Mouse (Mus musculus) heart, postnatal 4 days (tissue): ENCODE results near the gene Cacna1s. TPM values are rescaled to one million over a fixed set of nuclear protein-coding genes. Genes with fewer than 3 reads are reported as not detected.

Source experiments
- DNase-seq: peaks from one replicate; pipeline ENCODE4 v3.0.0; 2021
- total RNA-seq, 2 experiments: library from RNA; stranded (reverse); gene quantifications; 2 replicates each; pipeline ENCODE4 v1.2.3; 2021

Cacna1s gene
- total RNA-seq, result 1 to 10 TPM; 1.2 to 1.8 TPM

DNA sequence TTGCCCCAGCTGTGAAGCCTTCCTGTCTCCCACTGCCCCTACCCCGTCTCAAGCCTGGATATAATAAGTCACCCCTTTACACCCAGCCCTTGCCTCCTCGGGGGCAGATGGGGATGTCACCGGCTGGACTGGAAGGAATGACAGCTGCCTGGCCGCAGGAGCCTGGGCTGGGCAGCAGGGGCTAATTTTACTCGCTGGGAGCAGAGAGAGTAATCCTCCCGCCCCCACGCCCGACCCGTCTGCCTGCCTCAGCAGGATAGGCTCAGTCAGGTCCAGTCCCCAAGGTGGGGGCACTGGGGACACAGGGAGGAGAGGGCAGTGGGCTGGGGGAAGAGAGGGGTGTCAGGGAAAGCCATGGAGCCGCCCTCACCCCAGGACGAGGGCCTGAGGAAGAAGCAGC is at the start of gene Cacna1s:
Gene Cacna1s (plus strand): TSS at position 204 of the 400 bp plus-strand sequence.
- peak; percentile 17 for DNase-seq

DNA sequence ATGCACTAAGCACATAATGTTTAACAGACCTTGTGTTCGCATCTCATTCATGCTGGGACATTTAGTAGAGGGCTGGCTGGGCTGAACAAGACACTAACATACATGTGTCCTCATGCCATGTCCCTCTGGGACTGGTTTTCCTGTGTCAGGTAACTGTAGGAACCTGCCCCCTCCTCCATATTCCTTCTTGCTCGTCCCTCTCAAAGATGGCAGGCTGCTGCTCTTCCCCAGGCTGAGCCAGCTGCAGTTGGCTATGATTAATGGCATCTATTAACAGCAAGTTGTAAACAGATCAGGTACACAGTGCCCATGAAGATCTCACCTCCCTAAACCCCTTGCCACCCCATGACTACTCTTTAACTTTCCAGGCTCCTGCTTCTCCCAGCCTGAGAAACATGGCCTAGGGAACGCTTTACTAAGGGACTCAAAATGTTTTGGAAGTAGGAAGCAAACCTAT is 46.2 kb upstream of the Cacna1s start, which contains the start of gene Igfn1:
Gene Igfn1 (minus strand): TSS at position 51 of the 457 bp plus-strand sequence.
- no peak for DNase-seq

DNA sequence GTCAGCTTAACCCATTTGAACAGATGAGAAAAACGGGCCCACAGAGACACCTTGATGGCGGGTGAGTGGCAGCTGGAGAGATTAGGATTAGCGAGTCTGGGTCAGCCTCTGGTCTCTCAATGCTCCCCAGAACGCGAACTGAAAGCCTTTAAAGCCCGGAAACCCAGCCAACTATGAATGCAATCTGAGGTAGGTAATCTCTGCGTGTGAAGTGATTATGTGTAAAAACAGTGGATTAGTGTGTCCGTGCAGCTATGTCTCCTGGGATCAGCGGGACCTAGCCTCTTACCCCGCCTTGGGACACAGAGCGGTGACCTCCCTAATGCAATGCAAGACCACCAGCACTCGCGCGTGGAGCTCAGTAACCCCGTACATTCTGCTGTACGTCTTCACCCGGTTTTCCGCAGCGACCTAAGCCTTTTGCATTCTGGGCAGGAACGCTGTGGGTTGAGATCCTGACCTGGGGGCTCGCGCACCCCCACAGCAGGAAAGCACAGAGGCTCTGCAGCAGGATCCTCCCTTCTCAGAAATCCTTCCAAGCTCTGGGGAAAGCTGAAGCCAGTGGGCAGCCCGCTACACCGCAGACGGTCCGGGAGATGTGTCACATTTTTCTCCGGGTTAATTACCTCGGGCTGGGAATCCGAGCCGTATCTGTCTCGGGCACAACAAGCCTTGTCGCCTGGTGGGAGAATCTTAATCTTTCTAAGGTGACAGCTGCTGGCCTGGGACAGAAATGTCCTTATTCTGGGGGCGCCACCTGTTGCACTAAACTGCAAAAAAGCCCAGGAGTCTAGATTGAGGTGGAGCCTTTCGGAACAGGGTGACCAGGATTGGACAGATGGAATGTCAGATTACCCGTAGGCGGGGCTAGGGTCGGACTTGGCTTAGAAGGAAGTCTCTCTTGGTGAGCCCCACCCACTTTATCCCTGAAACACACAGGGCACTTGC is 45.1 kb upstream of the Cacna1s start, which contains the start of gene Tmem9:
Gene Tmem9 (plus strand): TSS at position 940 of the 948 bp plus-strand sequence.
- peak; percentile 71 for DNase-seq

DNA sequence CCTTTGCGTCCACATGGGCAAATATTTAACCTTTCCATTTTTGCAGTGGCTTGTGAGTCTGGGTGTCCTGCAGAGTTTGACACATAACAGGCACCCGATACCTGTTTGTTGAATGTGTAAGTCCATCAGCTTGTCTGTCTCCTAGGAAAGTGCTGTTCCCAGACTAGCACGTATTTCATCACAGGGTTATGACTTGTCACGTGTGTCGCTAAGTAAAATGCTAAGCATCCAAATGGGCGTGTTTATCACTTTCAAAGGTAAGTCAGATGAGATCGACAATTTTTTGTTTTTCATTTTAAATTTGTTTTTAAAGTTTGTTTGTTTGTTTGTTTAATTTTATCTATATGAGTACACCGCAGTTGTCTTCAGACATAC is 44.4 kb upstream of the Cacna1s start:
- no peak for DNase-seq

DNA sequence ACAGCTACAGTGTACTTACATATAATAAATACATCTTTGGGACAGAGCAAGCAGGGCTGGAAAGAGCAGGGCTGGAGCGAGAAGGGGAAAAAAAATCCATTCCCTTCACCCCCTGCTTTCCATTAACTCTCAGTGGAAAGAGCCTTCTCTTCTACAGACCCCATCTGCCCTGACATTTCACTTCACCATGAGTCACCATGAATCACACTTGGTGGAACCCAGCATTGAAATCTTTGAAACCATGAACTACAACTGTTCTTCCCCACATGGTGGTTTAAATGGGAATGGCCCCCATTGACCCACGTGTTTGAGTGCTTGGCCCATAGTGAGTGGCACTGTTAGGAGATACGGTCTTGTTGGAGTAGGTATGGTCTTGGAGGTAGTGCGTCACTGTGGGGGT is 42.3 kb upstream of the Cacna1s start:
- no peak for DNase-seq

DNA sequence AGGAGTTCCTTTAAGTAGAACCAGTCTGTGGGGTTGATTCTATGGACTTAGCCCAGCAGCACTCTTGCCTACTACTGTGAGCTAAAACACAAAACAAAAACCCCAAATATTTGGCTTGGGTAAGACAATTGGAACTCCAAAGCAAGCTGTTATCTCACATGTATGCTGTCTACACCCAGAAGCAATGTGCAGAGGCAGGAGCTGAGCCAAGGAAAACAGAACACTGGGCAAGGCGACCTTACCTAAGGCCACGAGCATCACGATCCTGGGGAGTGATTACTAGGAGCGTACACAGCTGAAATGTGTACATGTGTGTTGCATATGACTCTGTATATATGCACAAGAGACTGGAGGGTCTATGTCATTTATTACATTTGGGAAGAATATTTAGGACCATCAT is 39.0 kb upstream of the Cacna1s start:
- DNase-seq, result no peak

DNA sequence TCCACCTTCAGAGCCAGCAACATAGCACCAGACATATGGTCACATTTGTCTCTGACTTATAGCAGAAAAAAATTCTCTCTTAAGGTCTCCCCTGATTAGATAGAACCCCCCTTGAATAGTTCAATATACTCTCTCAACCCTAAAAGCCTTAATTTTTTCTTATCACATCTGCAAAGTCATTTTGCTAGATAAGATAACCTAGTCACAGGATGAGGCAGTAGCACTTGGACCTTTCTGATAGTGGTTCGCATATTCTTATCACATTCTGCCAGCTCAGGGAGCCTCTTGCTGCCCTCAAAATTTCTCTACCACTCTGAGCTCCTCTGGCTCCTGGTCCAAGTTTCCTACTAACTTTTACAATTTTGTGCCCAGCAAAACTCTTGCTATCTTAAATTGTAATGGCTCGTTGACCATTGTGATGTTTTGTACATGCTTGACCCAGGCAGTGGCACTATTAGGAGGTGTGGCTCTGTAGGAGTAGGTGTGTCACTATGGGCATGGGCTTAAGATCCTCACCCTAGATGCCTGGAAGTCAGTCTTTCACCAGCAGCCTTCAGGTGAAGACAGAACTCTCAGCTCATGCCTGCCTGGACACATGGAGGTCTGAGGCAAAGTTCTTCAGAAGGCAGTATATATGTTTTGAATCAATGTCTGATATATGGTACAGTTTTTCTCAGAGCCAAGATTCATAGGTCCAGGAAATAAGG is 37.6 kb upstream of the Cacna1s start:
- DNase-seq, result no peak

DNA sequence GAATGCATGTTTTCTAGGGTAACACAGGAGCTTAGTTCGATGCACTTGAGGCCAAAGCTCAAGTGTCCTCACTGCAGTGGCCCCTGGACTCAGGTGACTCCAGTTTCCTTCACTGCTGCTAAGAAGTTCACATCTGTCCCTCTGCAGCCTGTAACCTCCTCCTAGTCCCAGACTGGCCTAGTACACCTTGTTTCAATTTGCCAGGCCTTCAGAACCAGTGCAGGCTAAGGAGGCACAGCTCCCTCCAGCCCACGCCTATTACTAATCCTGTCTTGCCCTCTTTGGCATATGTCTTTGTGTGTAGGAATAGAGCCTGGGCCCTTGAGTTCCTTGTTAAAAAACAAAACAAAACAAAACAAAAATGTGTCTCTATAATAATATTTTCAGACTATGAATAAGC is 35.2 kb upstream of the Cacna1s start:
- DNase-seq, result no peak

DNA sequence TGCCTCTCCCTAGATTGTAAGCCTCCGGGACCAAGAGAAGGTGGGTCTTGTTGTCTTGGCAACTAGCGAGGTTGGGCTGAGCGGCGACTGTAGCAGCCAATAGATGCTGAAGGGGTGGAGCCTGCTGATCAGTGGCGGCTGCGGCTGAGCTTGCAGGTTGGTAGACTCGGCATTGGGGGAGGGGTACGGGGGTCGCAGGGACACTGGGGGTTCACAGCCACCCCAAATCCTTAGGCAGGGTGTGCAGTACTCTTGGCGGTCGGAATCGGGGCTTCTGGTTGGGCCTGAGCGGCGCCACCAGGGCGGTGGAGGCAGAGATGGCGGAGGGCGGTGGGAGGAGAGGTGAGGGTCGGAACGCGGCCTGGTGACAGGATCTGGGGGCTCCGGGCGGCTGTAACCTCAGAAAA is 34.6 kb upstream of the Cacna1s start:
- peak; percentile 93 for DNase-seq

DNA sequence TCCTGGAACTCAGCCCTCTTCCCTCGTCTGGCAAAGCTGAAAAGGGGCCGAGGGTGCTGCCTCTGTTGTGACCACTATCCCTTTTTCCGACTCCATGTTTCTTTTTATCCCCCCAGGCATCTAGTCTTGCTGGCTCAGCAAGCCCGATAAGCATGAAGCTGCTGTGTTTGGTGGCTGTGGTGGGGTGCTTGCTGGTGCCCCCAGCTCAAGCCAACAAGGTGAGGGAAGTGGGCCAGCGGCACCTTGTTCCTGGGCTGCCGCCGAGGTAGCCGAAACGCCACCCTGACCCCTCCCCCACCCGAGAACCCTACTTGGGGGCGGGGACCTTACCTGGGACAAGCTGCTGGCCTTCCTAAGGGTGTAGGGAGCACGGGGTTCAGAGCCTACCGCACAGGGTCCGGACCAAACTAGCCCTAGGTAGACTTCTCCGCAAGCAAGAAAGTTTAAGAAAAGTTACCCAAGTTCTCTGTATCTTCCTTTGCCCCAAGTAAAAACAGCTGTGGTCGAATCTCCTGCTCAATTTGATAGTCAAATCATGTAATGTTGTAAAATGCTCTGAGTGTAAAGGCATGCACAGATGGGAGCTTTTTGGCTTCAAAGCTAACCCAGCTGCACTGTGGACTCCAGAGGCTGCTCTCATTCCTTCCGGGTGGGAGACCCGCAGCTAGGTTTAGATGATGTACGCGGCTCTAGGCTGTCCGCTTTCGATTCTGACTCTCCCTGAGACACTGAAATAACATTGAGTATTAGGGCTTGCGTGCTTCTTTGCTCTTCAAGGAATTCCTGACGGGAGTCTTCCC is 34.0 kb upstream of the Cacna1s start:
- DNase-seq, result peak; percentile 33

DNA sequence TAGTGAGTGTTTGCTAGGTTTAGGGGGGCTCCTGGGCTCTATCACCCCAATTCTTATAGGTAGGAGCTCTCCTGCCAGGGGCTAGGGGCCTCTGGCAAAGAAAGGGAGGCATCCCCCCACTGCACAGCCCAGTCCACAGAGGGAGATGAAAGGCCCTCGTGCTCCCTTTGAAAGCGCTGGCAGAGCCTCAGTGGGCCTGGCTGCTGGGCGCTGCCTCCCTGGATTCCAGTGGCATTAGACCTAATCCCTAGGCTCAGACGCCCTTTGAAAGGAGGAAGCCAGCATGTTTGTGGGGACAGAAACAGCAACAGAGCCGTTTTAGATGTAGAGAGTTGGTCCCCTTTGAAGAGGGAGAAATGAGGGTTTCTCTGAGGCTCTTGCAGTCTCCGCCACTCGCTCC is 22.3 kb upstream of the Cacna1s start:
- no peak for DNase-seq

DNA sequence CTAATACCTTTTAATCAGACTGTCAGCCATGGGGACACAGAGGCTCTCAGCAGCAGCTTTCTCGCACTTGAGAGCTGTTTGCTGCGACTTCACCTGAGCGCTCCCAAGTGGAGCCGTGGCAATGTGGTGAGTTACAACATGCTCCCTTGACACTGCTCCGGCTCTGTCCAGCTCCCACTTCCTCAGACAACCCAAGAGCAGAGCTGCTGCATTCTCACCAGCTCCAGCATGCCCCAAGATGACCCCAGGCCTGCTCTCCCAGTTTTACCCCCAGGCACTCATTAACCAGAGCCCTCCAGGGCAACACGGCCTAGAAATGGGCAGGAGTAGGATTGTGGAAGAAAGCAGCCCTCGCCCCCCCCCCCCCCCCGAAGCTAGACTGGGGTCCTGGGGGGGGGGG is 20.9 kb upstream of the Cacna1s start:
- no peak for DNase-seq

DNA sequence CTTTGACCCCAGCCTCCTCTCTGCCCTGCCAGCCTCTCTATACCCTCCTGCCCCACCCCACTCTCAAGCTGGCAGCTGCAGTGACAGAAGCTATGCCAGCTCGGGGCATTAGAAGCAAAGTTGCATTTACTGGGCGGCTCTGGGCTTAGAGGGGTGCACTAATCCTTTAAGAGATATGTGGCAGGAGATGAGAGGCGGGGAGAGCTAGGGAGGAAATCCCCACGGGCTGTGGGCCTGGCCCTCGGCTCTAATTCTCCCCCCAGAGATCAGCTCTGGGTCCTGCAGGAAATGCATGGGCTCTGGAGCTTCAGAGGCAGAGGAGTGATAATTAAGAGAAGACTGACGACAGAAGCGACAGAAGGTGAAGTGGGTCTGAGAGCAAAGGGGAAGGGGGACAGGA is 19.6 kb upstream of the Cacna1s start:
- no peak for DNase-seq

DNA sequence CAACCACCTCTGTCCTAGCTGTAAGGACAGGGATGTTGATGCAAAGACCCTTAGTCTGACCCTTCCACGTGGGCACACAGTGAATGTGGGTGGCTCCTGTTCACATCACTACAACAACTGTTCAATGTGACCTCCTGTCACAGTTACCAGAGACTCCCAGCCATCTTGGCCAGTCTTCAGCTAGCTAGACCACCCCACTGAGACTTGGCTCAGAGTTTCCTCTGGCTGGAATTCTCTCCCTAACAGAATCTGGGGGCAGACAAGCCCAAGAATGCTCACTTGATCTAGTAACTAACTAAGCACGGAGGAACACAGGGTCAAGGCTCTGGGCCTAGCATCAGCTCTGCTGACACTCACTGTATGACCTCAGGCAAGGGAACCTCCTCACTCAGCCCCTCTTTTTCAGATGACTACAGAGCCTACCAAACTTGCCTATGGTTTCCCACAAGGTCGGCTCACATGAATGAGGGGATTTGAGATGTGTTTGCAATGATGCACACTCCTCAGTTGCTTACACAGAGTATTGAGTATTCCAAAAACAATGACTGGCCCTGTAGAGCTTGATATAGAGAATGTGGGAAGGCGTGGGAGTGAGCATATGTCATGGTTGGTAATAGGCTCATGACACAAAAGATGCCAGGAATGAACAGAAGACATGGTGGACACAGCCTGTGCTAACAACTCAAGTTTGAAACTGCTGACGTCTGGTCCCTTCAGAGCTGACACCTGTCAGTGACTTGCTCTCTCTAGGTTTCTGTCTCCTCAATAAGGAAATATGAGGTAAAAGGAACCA is 13.6 kb upstream of the Cacna1s start:
- DNase-seq, result no peak

DNA sequence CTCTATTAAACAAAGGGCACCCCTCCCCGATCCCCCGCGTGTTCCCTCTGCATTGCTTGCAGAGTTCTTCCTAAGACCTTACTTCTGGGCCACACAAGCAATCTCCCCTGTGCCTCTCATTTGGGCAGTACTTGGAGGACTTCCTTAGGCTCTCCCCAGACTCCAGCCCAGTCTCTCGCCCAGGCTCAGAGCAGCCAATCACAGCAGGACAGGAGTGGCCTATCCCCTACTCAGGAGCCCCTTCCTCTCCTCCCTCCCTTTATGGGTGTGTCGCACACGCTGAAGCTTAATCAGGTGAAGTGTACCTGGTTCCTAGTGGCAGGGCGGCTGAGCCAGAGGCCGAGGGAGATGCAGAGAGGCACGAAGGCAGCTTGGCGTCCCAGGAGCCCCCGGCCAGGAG is 12.1 kb upstream of the Cacna1s start:
- DNase-seq, result no peak

DNA sequence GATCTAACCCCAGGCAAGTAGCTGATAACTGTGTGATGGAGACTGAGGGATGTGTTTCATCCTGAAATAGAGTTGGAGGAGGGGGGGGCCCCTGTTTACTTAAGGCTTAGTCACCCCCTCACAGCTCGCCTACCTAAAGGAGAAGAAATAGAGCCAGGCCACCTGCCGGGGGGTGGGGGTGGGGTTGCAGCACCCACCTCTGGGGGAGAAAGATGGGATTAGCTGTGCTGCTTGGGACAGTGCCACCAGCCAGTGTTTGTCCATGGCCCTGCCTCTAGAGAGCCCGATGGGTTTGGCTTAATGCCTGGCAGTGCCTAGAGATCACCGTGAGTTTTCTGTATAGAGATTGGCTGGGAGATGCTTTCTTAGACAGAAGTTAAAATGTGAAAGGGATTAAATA is 11.7 kb upstream of the Cacna1s start:
- no peak for DNase-seq

DNA sequence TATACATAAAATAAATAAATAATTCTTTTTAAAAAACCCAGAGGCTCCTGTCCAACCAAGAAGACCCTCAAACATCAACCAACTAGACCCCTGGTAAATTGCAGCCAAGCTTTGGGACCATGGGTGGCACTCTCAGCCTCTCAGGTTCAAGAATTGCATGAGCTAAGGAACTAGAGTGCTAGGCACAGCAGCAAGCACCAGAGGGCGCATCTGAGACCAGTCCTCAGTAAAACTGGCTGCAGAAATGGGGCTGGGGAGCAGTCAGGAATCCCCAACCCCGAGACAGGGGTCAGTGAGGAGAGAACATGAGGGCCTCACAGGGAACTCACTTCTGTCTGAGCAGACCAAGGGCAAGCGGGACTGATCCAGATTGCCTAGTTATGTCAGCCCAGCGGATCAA is 6.8 kb upstream of the Cacna1s start:
- DNase-seq, result peak; percentile 62

DNA sequence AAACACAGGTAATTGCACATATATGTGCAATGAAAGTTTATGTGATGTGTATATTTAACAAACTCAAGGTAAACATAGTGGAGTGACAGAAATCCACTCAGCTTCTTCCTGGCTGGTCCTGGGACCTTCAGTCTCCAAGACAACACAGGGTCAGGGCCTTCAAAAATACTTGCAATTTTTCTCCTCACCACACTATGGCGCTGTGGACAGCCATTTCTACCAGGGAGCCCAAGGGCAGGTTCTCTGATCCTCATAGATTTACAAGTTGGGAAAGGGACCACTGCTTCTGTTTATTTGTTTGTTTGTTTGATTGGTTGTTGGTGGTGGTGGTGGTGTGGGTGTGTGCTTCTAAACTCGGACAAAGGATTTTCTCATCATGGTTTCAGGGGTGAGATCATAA is 5.1 kb upstream of the Cacna1s start:
- DNase-seq, result peak; percentile 33

DNA sequence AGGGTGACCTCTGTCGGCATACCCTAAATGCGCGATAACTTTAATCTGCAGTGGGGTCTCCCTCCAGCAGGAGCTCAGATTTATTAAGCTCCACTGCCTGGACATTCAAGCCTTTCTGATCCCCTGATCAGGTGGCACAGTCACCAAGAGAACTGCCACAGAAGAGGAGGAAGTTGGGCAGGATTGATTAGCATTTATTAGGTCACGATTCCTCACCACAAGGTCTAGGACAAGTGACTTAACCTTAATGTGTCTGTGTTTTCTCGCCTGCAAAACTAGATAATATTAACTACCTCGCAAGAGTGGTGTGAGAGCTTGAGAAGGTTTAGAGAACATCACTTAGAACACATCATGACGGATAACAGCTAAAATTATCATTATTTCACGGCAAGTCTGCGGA is 4.7 kb upstream of the Cacna1s start:
- DNase-seq, result no peak

DNA sequence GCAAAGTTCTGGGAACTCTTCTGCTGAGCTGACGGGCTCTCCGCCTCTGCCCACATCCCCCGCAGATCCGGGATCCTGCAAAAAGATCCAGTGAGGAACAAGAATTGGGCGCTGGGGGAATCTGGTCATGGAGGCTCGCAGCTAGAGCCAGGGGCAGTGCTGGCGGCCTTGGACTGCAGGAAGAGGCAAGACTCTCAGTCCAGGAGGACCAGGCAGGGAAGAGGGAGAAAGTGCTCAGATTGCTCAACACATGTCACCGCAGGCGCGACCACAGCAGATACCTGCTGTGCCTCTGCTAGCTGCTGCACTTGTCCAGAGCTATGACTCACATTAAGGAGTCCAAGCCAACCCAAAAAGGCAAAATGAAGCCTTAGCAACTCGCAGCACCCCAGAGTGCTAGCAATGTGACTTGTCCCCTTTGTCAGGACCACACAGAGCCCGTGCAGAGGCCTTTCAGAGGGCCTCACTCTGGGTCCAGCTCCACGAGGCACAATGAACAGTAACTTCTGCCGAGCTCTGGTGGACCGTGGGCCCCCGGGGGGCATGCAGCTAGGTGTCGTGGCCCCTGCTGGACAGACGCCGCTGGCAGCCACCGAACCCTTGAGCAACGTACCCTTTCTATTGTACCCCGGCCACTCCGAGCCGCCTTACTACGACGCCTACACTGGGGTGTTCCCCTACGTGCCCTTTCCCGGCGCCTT is 2.1 kb upstream of the Cacna1s start, which contains the start of gene Ascl5:
Gene Ascl5 (plus strand): TSS at position 493 of the 701 bp plus-strand sequence.
- no peak for DNase-seq

DNA sequence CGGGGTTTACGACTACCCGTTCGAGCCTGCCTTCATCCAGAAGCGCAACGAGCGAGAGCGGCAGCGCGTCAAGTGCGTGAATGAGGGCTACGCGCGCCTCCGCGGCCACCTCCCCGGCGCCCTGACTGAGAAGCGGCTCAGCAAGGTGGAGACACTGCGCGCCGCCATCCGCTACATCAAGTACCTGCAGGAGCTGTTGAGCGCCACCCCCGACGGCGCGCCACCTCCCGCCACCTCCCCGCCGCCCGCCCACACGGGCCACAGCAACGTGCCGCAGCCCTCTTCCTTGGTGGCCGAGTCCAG is 1.6 kb upstream of the Cacna1s start:
- peak; percentile 16 for DNase-seq
